Mouse (Mus musculus): ENCODE measurements around the gene Safb2. TPM values are rescaled to one million over a fixed set of nuclear protein-coding genes. Genes with fewer than 3 reads are reported as not detected.

Gene Safb2
- polyA plus RNA-seq, 1 experiment = 45.1 TPM

DNA sequence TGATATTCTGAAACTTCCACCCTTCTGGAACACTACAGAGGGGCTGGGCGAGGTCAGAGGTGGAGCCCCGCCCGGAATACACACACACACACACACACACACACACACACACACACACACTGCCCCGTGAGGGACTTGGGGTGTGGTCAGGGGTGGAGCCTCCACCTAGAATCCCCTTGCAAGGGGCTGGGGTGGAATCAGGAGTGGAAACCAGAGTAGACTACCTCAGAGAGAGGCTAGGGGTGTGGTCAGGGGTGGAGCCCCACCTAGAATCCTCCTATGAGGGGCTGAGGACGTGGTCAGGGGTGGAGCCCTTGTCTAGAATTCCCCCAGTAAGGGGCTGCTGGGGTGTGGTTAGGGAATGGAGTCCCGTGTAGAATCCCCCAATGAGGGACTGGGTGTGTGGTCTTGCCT is 43.8 kb downstream of the Safb2 start:
- H3K36me3 ChIP-seq (ENCODE audit: control insufficient read depth, insufficient read depth) = no peaks in the 10 kb centered on the region
- no peak overlapping the region for H3ac ChIP-seq (ENCODE audit: control insufficient read depth, insufficient read length, low read depth)
- no peak overlapping the region for H3K4me3 ChIP-seq (ENCODE audit: insufficient read depth, poor library complexity, severe bottlenecking)
- H3K79me3 ChIP-seq (ENCODE audit: low read depth) = no peaks in the 10 kb centered on the region
- H3K79me2 ChIP-seq (ENCODE audit: control insufficient read depth, insufficient read depth) = no peaks in the 10 kb centered on the region
- TF ChIP-seq MYOD1 (IDR thresholded peaks at IDR 0.05; ENCODE audit: control insufficient read depth, insufficient read length, low read depth) (no peak), FOSL1 (IDR thresholded peaks at IDR 0.05; ENCODE audit: insufficient read depth, low read length, poor library complexity, severe bottlenecking) (no peak), USF1 (IDR thresholded peaks at IDR 0.05; ENCODE audit: low read depth) (no peak), CTCF (IDR thresholded peaks at IDR 0.05; ENCODE audit: control insufficient read depth, insufficient read depth, insufficient read length) (no peak), MAX (IDR thresholded peaks at IDR 0.05) (no peak), MYOG (IDR thresholded peaks at IDR 0.05; ENCODE audit: control insufficient read depth, extremely low read depth, insufficient read length) (no peak), CEBPB (IDR thresholded peaks at IDR 0.05; ENCODE audit: low read depth) (no peak)
- H3K27me3 ChIP-seq (ENCODE audit: control insufficient read depth, insufficient read depth, insufficient read length) = peaks cover 6% of the 10 kb centered on the region

DNA sequence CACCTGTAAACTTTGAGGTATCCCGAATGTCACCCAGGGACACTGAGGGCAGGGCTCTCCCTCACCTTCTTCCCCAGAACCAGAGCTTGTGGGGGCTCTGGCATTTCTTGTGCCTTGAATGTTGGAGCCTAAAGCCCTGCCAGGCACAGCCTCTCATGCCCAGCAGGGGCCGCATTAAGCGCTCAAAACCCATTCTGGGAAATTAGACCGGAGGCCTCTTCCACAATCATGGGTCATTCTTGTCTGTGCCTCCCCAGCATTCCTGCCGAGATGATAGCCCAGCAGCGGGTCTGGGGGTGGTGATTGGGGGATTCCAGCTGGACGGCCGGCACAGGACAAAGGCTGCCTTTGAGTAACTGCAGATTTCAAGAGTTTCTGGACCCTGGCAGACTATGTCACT is 46.5 kb downstream of the Safb2 start:
- Histone ChIP-seq H3K27me3 (ENCODE audit: control insufficient read depth, insufficient read depth, insufficient read length) (peaks cover 6% of the 10 kb centered on the region), H3K4me3 (ENCODE audit: insufficient read depth, poor library complexity, severe bottlenecking) (no peak overlapping the region), H3ac (ENCODE audit: control insufficient read depth, insufficient read length, low read depth) (no peak overlapping the region), H3K79me3 (ENCODE audit: low read depth) (no peaks in the 10 kb centered on the region), H3K79me2 (ENCODE audit: control insufficient read depth, insufficient read depth) (no peaks in the 10 kb centered on the region), H3K36me3 (ENCODE audit: control insufficient read depth, insufficient read depth) (no peaks in the 10 kb centered on the region)
- TF ChIP-seq CTCF (IDR thresholded peaks at IDR 0.05; ENCODE audit: control insufficient read depth, insufficient read depth, insufficient read length) (no peak), MAX (IDR thresholded peaks at IDR 0.05) (no peak), CEBPB (IDR thresholded peaks at IDR 0.05; ENCODE audit: low read depth) (no peak), FOSL1 (IDR thresholded peaks at IDR 0.05; ENCODE audit: insufficient read depth, low read length, poor library complexity, severe bottlenecking) (no peak), USF1 (IDR thresholded peaks at IDR 0.05; ENCODE audit: low read depth) (no peak), MYOG (IDR thresholded peaks at IDR 0.05; ENCODE audit: control insufficient read depth, extremely low read depth, insufficient read length) (no peak), MYOD1 (IDR thresholded peaks at IDR 0.05; ENCODE audit: control insufficient read depth, insufficient read length, low read depth) (no peak)

GRCm38 (mm10) chr17:56536874-56537273 is 47.5 kb downstream of the Safb2 start:
- Histone ChIP-seq H3K4me3 (ENCODE audit: insufficient read depth, poor library complexity, severe bottlenecking) (no peak overlapping the region), H3K79me2 (ENCODE audit: control insufficient read depth, insufficient read depth) (no peaks in the 10 kb centered on the region), H3ac (ENCODE audit: control insufficient read depth, insufficient read length, low read depth) (no peak overlapping the region), H3K79me3 (ENCODE audit: low read depth) (no peaks in the 10 kb centered on the region), H3K36me3 (ENCODE audit: control insufficient read depth, insufficient read depth) (no peaks in the 10 kb centered on the region), H3K27me3 (ENCODE audit: control insufficient read depth, insufficient read depth, insufficient read length) (peaks cover 6% of the 10 kb centered on the region)
- TF ChIP-seq CEBPB (IDR thresholded peaks at IDR 0.05; ENCODE audit: low read depth) (no peak), MYOD1 (IDR thresholded peaks at IDR 0.05; ENCODE audit: control insufficient read depth, insufficient read length, low read depth) (no peak), MYOG (IDR thresholded peaks at IDR 0.05; ENCODE audit: control insufficient read depth, extremely low read depth, insufficient read length) (no peak), FOSL1 (IDR thresholded peaks at IDR 0.05; ENCODE audit: insufficient read depth, low read length, poor library complexity, severe bottlenecking) (no peak), USF1 (IDR thresholded peaks at IDR 0.05; ENCODE audit: low read depth) (no peak), MAX (IDR thresholded peaks at IDR 0.05) (no peak), CTCF (IDR thresholded peaks at IDR 0.05; ENCODE audit: control insufficient read depth, insufficient read depth, insufficient read length) (no peak)

DNA sequence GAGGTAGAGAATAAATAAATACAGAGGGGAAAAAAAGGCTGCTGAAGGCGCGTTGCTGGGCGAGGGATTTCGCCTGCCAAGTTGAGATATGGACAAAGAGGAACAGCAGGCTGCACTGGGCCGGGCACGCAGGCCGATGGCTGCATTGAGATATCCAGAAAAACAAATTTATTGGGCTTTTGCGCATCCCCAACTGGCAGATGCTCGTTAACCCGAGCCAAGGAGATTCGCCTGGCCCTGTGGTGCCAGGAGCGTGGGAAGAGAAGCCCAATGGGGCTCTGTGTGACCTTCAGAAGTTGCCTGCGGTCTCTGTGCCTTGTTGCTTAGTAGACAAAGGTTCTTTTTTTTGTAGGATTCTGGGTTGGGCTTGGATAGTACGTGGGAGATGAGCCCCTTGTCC is 48.2 kb downstream of the Safb2 start:
- no peak overlapping the region for H3ac ChIP-seq (ENCODE audit: control insufficient read depth, insufficient read length, low read depth)
- peaks cover 6% of the 10 kb centered on the region for H3K27me3 ChIP-seq (ENCODE audit: control insufficient read depth, insufficient read depth, insufficient read length)
- no peaks in the 10 kb centered on the region for H3K36me3 ChIP-seq (ENCODE audit: control insufficient read depth, insufficient read depth)
- no peaks in the 10 kb centered on the region for H3K79me3 ChIP-seq (ENCODE audit: low read depth)
- H3K4me3 ChIP-seq (ENCODE audit: insufficient read depth, poor library complexity, severe bottlenecking) = no peak overlapping the region
- H3K79me2 ChIP-seq (ENCODE audit: control insufficient read depth, insufficient read depth) = no peaks in the 10 kb centered on the region
- TF ChIP-seq USF1 (IDR thresholded peaks at IDR 0.05; ENCODE audit: low read depth) = no peak
- TF ChIP-seq CEBPB (IDR thresholded peaks at IDR 0.05; ENCODE audit: low read depth) = no peak
- no peak for TF ChIP-seq MAX (IDR thresholded peaks at IDR 0.05)
- TF ChIP-seq FOSL1 (IDR thresholded peaks at IDR 0.05; ENCODE audit: insufficient read depth, low read length, poor library complexity, severe bottlenecking) = no peak
- TF ChIP-seq CTCF (IDR thresholded peaks at IDR 0.05; ENCODE audit: control insufficient read depth, insufficient read depth, insufficient read length) = no peak
- no peak for TF ChIP-seq MYOG (IDR thresholded peaks at IDR 0.05; ENCODE audit: control insufficient read depth, extremely low read depth, insufficient read length)
- no peak for TF ChIP-seq MYOD1 (IDR thresholded peaks at IDR 0.05; ENCODE audit: control insufficient read depth, insufficient read length, low read depth)

DNA sequence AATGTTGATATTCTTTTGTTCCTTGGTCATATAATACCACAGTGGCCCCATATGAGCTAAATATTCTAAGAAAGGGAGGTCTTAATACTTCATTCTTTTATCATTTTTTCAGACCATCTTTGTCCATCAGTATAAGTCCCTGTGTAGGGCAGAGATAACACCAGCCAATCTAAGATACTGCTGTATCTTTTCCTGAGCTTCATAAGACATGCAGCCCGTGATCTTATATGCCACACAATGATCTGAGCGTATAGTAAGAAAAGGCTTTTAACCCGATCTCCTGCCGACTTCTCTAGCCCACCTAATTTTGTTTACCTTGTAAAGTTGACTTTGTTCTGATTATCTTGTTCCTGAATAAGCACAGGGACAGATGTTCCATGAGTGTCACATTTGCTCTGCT is 59.4 kb downstream of the Safb2 start:
- no peak overlapping the region for H3ac ChIP-seq (ENCODE audit: control insufficient read depth, insufficient read length, low read depth)
- no peaks in the 10 kb centered on the region for H3K79me3 ChIP-seq (ENCODE audit: low read depth)
- H3K36me3 ChIP-seq (ENCODE audit: control insufficient read depth, insufficient read depth) = no peaks in the 10 kb centered on the region
- TF ChIP-seq MAX (IDR thresholded peaks at IDR 0.05) (no peak), MYOD1 (IDR thresholded peaks at IDR 0.05; ENCODE audit: control insufficient read depth, insufficient read length, low read depth) (no peak), MYOG (IDR thresholded peaks at IDR 0.05; ENCODE audit: control insufficient read depth, extremely low read depth, insufficient read length) (no peak), USF1 (IDR thresholded peaks at IDR 0.05; ENCODE audit: low read depth) (no peak), FOSL1 (IDR thresholded peaks at IDR 0.05; ENCODE audit: insufficient read depth, low read length, poor library complexity, severe bottlenecking) (no peak), CTCF (IDR thresholded peaks at IDR 0.05; ENCODE audit: control insufficient read depth, insufficient read depth, insufficient read length) (no peak), CEBPB (IDR thresholded peaks at IDR 0.05; ENCODE audit: low read depth) (no peak)
- no peaks in the 10 kb centered on the region for H3K79me2 ChIP-seq (ENCODE audit: control insufficient read depth, insufficient read depth)
- no peak overlapping the region for H3K4me3 ChIP-seq (ENCODE audit: insufficient read depth, poor library complexity, severe bottlenecking)
- H3K27me3 ChIP-seq (ENCODE audit: control insufficient read depth, insufficient read depth, insufficient read length) = peaks cover 12% of the 10 kb centered on the region

- peaks cover 12% of the 10 kb centered on the region for H3K27me3 ChIP-seq (ENCODE audit: control insufficient read depth, insufficient read depth, insufficient read length)
- H3K4me3 ChIP-seq (ENCODE audit: insufficient read depth, poor library complexity, severe bottlenecking) = no peak overlapping the region
Observed at GRCm38 (mm10) chr17:56522744-56523143, 61.6 kb downstream of the Safb2 start.

More at GRCm38 (mm10) chr17:56522744-56523143, 61.6 kb downstream of the Safb2 start:
- TF ChIP-seq MYOG (IDR thresholded peaks at IDR 0.05; ENCODE audit: control insufficient read depth, extremely low read depth, insufficient read length) = no peak
- no peak for TF ChIP-seq MAX (IDR thresholded peaks at IDR 0.05)
- no peak for TF ChIP-seq FOSL1 (IDR thresholded peaks at IDR 0.05; ENCODE audit: insufficient read depth, low read length, poor library complexity, severe bottlenecking)
- no peak for TF ChIP-seq MYOD1 (IDR thresholded peaks at IDR 0.05; ENCODE audit: control insufficient read depth, insufficient read length, low read depth)
- TF ChIP-seq USF1 (IDR thresholded peaks at IDR 0.05; ENCODE audit: low read depth) = no peak
- TF ChIP-seq CEBPB (IDR thresholded peaks at IDR 0.05; ENCODE audit: low read depth) = no peak
- no peak for TF ChIP-seq CTCF (IDR thresholded peaks at IDR 0.05; ENCODE audit: control insufficient read depth, insufficient read depth, insufficient read length)
- Histone ChIP-seq H3K79me3 (ENCODE audit: low read depth) (no peaks in the 10 kb centered on the region), H3ac (ENCODE audit: control insufficient read depth, insufficient read length, low read depth) (no peak overlapping the region), H3K36me3 (ENCODE audit: control insufficient read depth, insufficient read depth) (no peaks in the 10 kb centered on the region), H3K79me2 (ENCODE audit: control insufficient read depth, insufficient read depth) (no peaks in the 10 kb centered on the region)

Measured in C2C12 (cell line).